Mouse (Mus musculus) WW6 (cell line): ENCODE results near the gene Jund.

ENCODE experiments used
- DNase-seq: peaks from one replicate; pipeline ENCODE4 v3.0.0-alpha.2; 2013; ENCODE audit warnings: low read depth, low spot score

Jund gene

GRCm38 (mm10) chr8:70699834-70700554, 1.2 kb downstream of the Jund start:
- no peak for DNase-seq

- peak; percentile 88 for DNase-seq
Measured at GRCm38 (mm10) chr8:70700555-70700922, 1.8 kb downstream of the Jund start.

- DNase-seq: no peak
Measured at GRCm38 (mm10) chr8:70701048-70701981, 2.6 kb downstream of the Jund start.

- no peak for DNase-seq
Measured at GRCm38 (mm10) chr8:70701982-70702841, 3.5 kb downstream of the Jund start.

GRCm38 (mm10) chr8:70702842-70703182, 4.1 kb downstream of the Jund start:
- DNase-seq: no peak

GRCm38 (mm10) chr8:70703287-70703686, 4.5 kb downstream of the Jund start, which contains the start of gene Iqcn:
Iqcn (plus strand) TSS chr8:70703457.
- no peak for DNase-seq

- DNase-seq: no peak
Measured at GRCm38 (mm10) chr8:70708281-70708680, 9.5 kb downstream of the Jund start.

- no peak for DNase-seq
Measured at GRCm38 (mm10) chr8:70709794-70710193, 11.0 kb downstream of the Jund start.

- DNase-seq: no peak
Measured at GRCm38 (mm10) chr8:70710296-70710695, 11.5 kb downstream of the Jund start.

GRCm38 (mm10) chr8:70711041-70711440, 12.3 kb downstream of the Jund start:
- no peak for DNase-seq

GRCm38 (mm10) chr8:70713991-70714390, 15.2 kb downstream of the Jund start:
- DNase-seq: no peak

GRCm38 (mm10) chr8:70715086-70715485, 16.3 kb downstream of the Jund start:
- DNase-seq: no peak

- peak; percentile 33 for DNase-seq
Measured at GRCm38 (mm10) chr8:70716521-70717400, 18.0 kb downstream of the Jund start.

- peak; percentile 74 for DNase-seq
Measured at GRCm38 (mm10) chr8:70718297-70718696, 19.5 kb downstream of the Jund start, which contains the start of gene Gm3336. Gm3336 (plus strand) TSS chr8:70718543.

GRCm38 (mm10) chr8:70719796-70720270, 21.1 kb downstream of the Jund start:
- no peak for DNase-seq

- no peak for DNase-seq
Measured at GRCm38 (mm10) chr8:70720739-70721138, 22.0 kb downstream of the Jund start.

- no peak for DNase-seq
Measured at GRCm38 (mm10) chr8:70721601-70722000, 22.9 kb downstream of the Jund start.

- DNase-seq: no peak
Measured at GRCm38 (mm10) chr8:70723486-70724210, 24.9 kb downstream of the Jund start, which contains the start of gene Pde4c. Pde4c (plus strand) TSS chr8:70723720.

- no peak for DNase-seq
Measured at GRCm38 (mm10) chr8:70724216-70724615, 25.5 kb downstream of the Jund start.
